8 mouse cellular contexts compared by ENCODE assay signal in the genomic region with DNA sequence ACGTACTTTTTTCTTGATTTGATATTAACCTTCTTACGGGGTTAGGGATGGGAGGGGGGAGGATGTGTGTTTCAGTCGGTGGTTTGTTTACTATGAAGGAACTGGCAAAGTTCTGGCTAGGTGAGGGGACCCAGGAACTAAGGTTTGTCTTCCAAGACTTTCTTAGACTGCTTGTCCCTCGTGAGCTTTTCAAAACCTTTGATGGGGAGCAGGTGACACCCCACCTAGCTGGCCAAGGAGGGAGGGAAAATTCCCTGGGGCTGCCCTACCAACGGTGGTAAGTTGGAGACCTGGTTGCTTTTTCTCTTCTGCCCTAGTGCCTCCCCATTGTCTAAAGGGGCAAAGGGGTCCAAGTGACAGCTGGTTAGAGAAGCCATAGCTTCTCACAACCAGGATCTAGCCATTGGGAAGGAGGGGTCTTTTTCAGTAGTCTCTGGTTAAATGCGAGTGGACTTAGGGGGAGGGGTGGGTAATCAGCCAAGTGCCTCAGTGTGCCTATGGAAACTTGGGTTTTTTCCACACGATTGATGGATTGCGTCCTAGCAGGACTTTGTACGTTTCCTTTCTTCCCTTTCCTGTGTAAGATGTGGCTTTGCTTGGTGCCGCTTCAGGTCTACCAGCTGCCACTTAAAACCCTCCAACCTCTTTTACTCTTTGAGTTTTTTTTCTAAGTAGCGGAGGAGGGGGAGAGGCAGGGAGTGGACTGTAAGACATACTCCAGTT. TPM values are rescaled to one million over a fixed set of nuclear protein-coding genes. Genes with fewer than 3 reads are reported as not detected.
DNase-seq lines count a peak whose midpoint lies in the region; ATAC-seq and TF ChIP-seq lines count a peak whose summit lies in the region.

No protein-coding gene starts in this region.

- no peaks in the 10 kb centered on the region for H3K9me3 ChIP-seq in heart, postnatal 0 days (replicated peaks; ENCODE audit: control insufficient read depth, low read length)

- intact Hi-C loops in left cerebral cortex, postnatal 10 days (cut with DNase I), result no loop called here

- H3K4me1 ChIP-seq in kidney, adult 2 months (ENCODE audit: control insufficient read depth, insufficient read depth, low read length), result peaks cover 12% of the 10 kb centered on the region; the same call in 1 of the 2 replicates
- H3K4me1 ChIP-seq in bone marrow, adult 2 months (ENCODE audit: control insufficient read depth, insufficient read depth, low read length), result no peaks in the 10 kb centered on the region; the same call in 1 of the 2 replicates
- H3K4me1 ChIP-seq in heart, postnatal 0 days (ENCODE audit: control insufficient read depth, insufficient read depth), result peaks cover 23% of the 10 kb centered on the region; the same call in 1 of the 2 replicates

- peak overlapping the region; percentile 69 for H3K4me3 ChIP-seq in kidney, adult 2 months (ENCODE audit: insufficient read depth, low read depth, low read length)
- H3K4me3 ChIP-seq in bone marrow, adult 2 months (replicated peaks; ENCODE audit: control insufficient read depth, low read depth, low read length), result peak overlapping the region; percentile 25
- H3K4me3 ChIP-seq in heart, postnatal 0 days (ENCODE audit: low read depth, low read length), result peak overlapping the region; percentile 60

- peak overlapping the region; percentile 51 for H3K27ac ChIP-seq in kidney, adult 2 months (ENCODE audit: insufficient read depth, low read depth, low read length)
- no peak overlapping the region for H3K27ac ChIP-seq in bone marrow, adult 2 months (ENCODE audit: control insufficient read depth, insufficient read depth, low read depth, low read length, poor library complexity)
- peak overlapping the region; percentile 65 for H3K27ac ChIP-seq in heart, postnatal 0 days (ENCODE audit: low read depth)

- TF ChIP-seq CTCF in kidney, adult 2 months (conservative IDR thresholded peaks at IDR 0.05; ENCODE audit: insufficient read depth, insufficient read length, low read depth, low read length), result no peak
- TF ChIP-seq CTCF in bone marrow, adult 2 months (IDR thresholded peaks at IDR 0.05; ENCODE audit: control insufficient read depth, insufficient read depth, low read length), result no peak
- no peak for TF ChIP-seq CTCF in heart, postnatal 0 days (IDR thresholded peaks at IDR 0.05; ENCODE audit: low read depth)

- peak overlapping the region; percentile 99 for H3K9ac ChIP-seq in heart, postnatal 0 days (replicated peaks; ENCODE audit: low read depth, low read length)

- ATAC-seq in heart, postnatal 0 days (ENCODE audit: insufficient read depth, low read depth), result no peak
- ATAC-seq in monocyte, adult 5-6 weeks (replicated peaks; ENCODE audit: insufficient number of reproducible peaks, low FRiP score, low TSS enrichment, poor library complexity, severe bottlenecking), result no peak

- no peak for TF ChIP-seq EP300 in heart, postnatal 0 days (IDR thresholded peaks at IDR 0.05; ENCODE audit: low read depth)

- no peaks in the 10 kb centered on the region for H3K36me3 ChIP-seq in kidney, adult 2 months (ENCODE audit: control insufficient read depth, insufficient read depth, low read length)
- H3K36me3 ChIP-seq in heart, postnatal 0 days (replicated peaks; ENCODE audit: control insufficient read depth, insufficient read depth, low read length), result no peaks in the 10 kb centered on the region

- DNase-seq in kidney, adult 2 months, result peak; percentile 47
- no peak for DNase-seq in kidney, postnatal 10 days
- DNase-seq in heart, postnatal 0 days (ENCODE audit: low spot score), result no peak
- DNase-seq in lung, postnatal 10 days, result peak; percentile 29
- DNase-seq in left cerebral cortex, adult 11 months (ENCODE audit: low spot score), result no peak
- no peak for DNase-seq in left cerebral cortex, postnatal 10 days (ENCODE audit: extremely low spot score in 1 of 2, low spot score in 2 of 2)

- H3K27me3 ChIP-seq in kidney, adult 2 months (replicated peaks; ENCODE audit: control insufficient read depth, insufficient read depth, low read length), result no peaks in the 10 kb centered on the region
- H3K27me3 ChIP-seq in heart, postnatal 0 days (ENCODE audit: control insufficient read depth, insufficient read depth, low read length), result no peaks in the 10 kb centered on the region

- H3K4me2 ChIP-seq in heart, postnatal 0 days (ENCODE audit: low read depth, low read length), result peak overlapping the region; percentile 80

- no peak for TF ChIP-seq POLR2A in kidney, adult 2 months (IDR thresholded peaks at IDR 0.05; ENCODE audit: low read depth, low read length)
- TF ChIP-seq POLR2A in bone marrow, adult 2 months (IDR thresholded peaks at IDR 0.05; ENCODE audit: borderline replicate concordance, control insufficient read depth, low read depth, low read length), result no peak

- 1% methylated on average over 11 of the region's 11 CpGs for WGBS in kidney, adult 2 months
- 7% methylated on average over 11 of the region's 11 CpGs for WGBS in bone marrow, adult 2 months
- 7% methylated on average over 11 of the region's 11 CpGs for WGBS in heart, postnatal 0 days

RNA-seq across cellular contexts. Expression of gene H1f0, which starts 1.4 kb away (rescaled TPM):
- 123 and 145 TPM in 2 replicates for polyA plus RNA-seq in kidney, adult 2 months (2012; rRNA removed)
- polyA plus RNA-seq in bone marrow, adult 2 months (2011; ENCODE audit: insufficient read depth, insufficient read length, low replicate concordance, missing spikeins), result 30.4 and 32.4 TPM in 2 replicates
- total RNA-seq in heart, postnatal 0 days (2014; rRNA removed; ENCODE audit: low replicate concordance), result 318 and 358 TPM in 2 replicates
- polyA plus RNA-seq in heart, postnatal 0 days (2015; fragmentation: Nextera tagmentation; extraction: Ambion mirVana), result 210 and 229 TPM in 2 replicates
- 27.7 to 41.5 TPM (median 37.9 TPM) in 3 replicates for total RNA-seq in monocyte, adult 5-6 weeks (2017)
- 10 to 100 TPM; 73.4 to 81.3 TPM for total RNA-seq in left cerebral cortex, postnatal 10 days (2021)

RNA-seq across cellular contexts. Expression of gene Galr3, which starts 12.0 kb away (rescaled TPM):
- 0.64 and 1.2 TPM in 2 replicates for polyA plus RNA-seq in kidney, adult 2 months (2012; rRNA removed)
- polyA plus RNA-seq in bone marrow, adult 2 months (2011; ENCODE audit: insufficient read depth, insufficient read length, low replicate concordance, missing spikeins), result not detected in 2 replicates
- total RNA-seq in heart, postnatal 0 days (2014; rRNA removed; ENCODE audit: low replicate concordance), result not detected in 2 replicates
- polyA plus RNA-seq in heart, postnatal 0 days (2015; fragmentation: Nextera tagmentation; extraction: Ambion mirVana), result not detected in 2 replicates
- not detected in 3 replicates for total RNA-seq in monocyte, adult 5-6 weeks (2017)
- under 1 TPM; 0.36 to 0.45 TPM for total RNA-seq in left cerebral cortex, postnatal 10 days (2021)

RNA-seq across cellular contexts. Expression of gene Ankrd54, which starts 33.0 kb away (rescaled TPM):
- 38.9 and 52.2 TPM in 2 replicates for polyA plus RNA-seq in kidney, adult 2 months (2012; rRNA removed)
- polyA plus RNA-seq in bone marrow, adult 2 months (2011; ENCODE audit: insufficient read depth, insufficient read length, low replicate concordance, missing spikeins), result 27.1 and 43.4 TPM in 2 replicates
- 20.9 and 27.1 TPM in 2 replicates for total RNA-seq in heart, postnatal 0 days (2014; rRNA removed; ENCODE audit: low replicate concordance)
- 14.1 and 15.6 TPM in 2 replicates for polyA plus RNA-seq in heart, postnatal 0 days (2015; fragmentation: Nextera tagmentation; extraction: Ambion mirVana)
- 8.1 to 17.1 TPM (median 13.3 TPM) in 3 replicates for total RNA-seq in monocyte, adult 5-6 weeks (2017)
- total RNA-seq in left cerebral cortex, postnatal 10 days (2021), result 10 to 100 TPM; 17.9 to 20.1 TPM

RNA-seq across cellular contexts. Expression of gene Eif3l, which starts 45.3 kb away (rescaled TPM):
- 172 and 183 TPM in 2 replicates for polyA plus RNA-seq in kidney, adult 2 months (2012; rRNA removed)
- 60.7 and 112 TPM in 2 replicates for polyA plus RNA-seq in bone marrow, adult 2 months (2011; ENCODE audit: insufficient read depth, insufficient read length, low replicate concordance, missing spikeins)
- 183 and 210 TPM in 2 replicates for total RNA-seq in heart, postnatal 0 days (2014; rRNA removed; ENCODE audit: low replicate concordance)
- polyA plus RNA-seq in heart, postnatal 0 days (2015; fragmentation: Nextera tagmentation; extraction: Ambion mirVana), result 114 and 123 TPM in 2 replicates
- total RNA-seq in monocyte, adult 5-6 weeks (2017), result 102 to 117 TPM (median 113 TPM) in 3 replicates
- 100 to 1,000 TPM in 1 of 2 experiments, 10 to 100 TPM in 1; 95.5 to 100 TPM for total RNA-seq in left cerebral cortex, postnatal 10 days (2021)

Comparison
In these comparisons a context has a peak if more than half of its experiments do, and no peak if none do; other contexts are left out.
1. DNase-seq: peak in kidney, adult 2 months (single experiment) and lung, postnatal 10 days (single experiment); none in kidney, postnatal 10 days (single experiment), heart, postnatal 0 days (single experiment), left cerebral cortex, adult 11 months (single experiment) and left cerebral cortex, postnatal 10 days (0 of 2).
2. Peak in every context shown above with its lines, with median percentiles within 50 percentile points of each other: H3K4me3 ChIP-seq.